Mouse (Mus musculus) neural tube, embryonic 14.5 days (tissue): ENCODE results near the gene Rab26. TPM values are rescaled to one million over a fixed set of nuclear protein-coding genes. Genes with fewer than 3 reads are reported as not detected.
A peak's percentile ranks its signal among the peaks of the same experiment; 100 is the strongest.

Experiments
- ATAC-seq: fragments of 200-750 bp; cut with Nextera tagmentation; 2 replicates; pipeline ENCODE4 v1.8.0; 2017; ENCODE audit warnings: low read depth, mild to moderate bottlenecking, moderate TSS enrichment, moderate library complexity
- H3K27ac ChIP-seq: fragments of 300-500 bp; sonication (generic); 2 replicates; pipeline ENCODE4 v1.5.1; 2014; ENCODE audit warnings: low read depth, mild to moderate bottlenecking, control low read depth, low read length, moderate library complexity, mixed read lengths
- H3K27me3 ChIP-seq: fragments of 300-500 bp; sonication (generic); 2 replicates; pipeline ENCODE4 v1.6.1; 2014; ENCODE audit warnings: low read length; ENCODE audit not compliant: control insufficient read depth, insufficient read depth
- H3K36me3 ChIP-seq: fragments of 300-500 bp; sonication (generic); 2 replicates; pipeline ENCODE4 v1.6.1; 2014; ENCODE audit warnings: low read length, mixed read lengths; ENCODE audit not compliant: control insufficient read depth, insufficient read depth
- H3K4me1 ChIP-seq: fragments of 300-500 bp; sonication (generic); 2 replicates; pipeline ENCODE4 v1.6.1; 2014; ENCODE audit warnings: low read length; ENCODE audit not compliant: control insufficient read depth, insufficient read depth
- H3K4me2 ChIP-seq: fragments of 300-500 bp; sonication (generic); 2 replicates; pipeline ENCODE4 v1.6.1; 2014; ENCODE audit warnings: mild to moderate bottlenecking, low read depth, low read length, control low read depth
- H3K4me3 ChIP-seq: fragments of 300-500 bp; sonication (generic); 2 replicates; pipeline ENCODE4 v1.5.1; 2014; ENCODE audit warnings: low read depth, low read length, control low read depth, mixed read lengths
- H3K9ac ChIP-seq: fragments of 300-500 bp; sonication (generic); replicated peaks from 2 replicates; pipeline ENCODE4 v1.6.1; 2014; ENCODE audit warnings: low read depth, mild to moderate bottlenecking, control low read depth, low read length, mixed read lengths
- H3K9me3 ChIP-seq: fragments of 300-500 bp; sonication (generic); 2 replicates; pipeline ENCODE4 v1.6.1; 2016; ENCODE audit warnings: low read length; ENCODE audit not compliant: control insufficient read depth
- WGBS: fragments of 180-500 bp; shearing (Covaris S2); extraction: QIAGEN DNeasy Blood & Tissue Kit; methylation state at CpG from one replicate; pipeline ENCODE4 v1.1.7; 2014; 5-methylcytosine and 5-hydroxymethylcytosine counted together
- polyA plus RNA-seq: library from polyadenylated mRNA; unstranded; fragments of >200 nt; fragmentation: Nextera tagmentation; extraction: Ambion mirVana; gene quantifications from 2 replicates; pipeline ENCODE4 v1.2.1, GENCODE M21; 2014

Rab26 gene
- polyA plus RNA-seq, 1 experiment from 2014 or later: 5.7 TPM

DNA sequence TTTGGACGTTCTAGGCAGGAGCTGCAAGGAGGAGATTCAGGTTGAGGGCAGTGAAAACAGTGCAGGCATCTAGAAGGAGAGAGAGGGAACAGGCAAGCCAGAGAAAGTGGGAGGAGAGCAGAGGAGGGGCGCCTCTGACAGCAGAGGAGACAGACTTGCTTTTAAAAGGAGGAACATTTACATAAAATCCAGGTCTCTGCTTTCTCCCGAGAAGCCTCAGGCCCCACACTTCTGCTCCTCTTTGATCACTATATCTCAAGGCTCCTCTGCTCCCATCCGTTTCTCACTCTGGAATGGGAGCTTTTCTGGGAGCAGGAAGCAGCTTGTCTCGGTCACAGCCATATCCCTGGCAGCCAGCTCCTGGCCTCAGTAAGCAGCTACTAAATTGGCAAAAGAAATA lies 1.3 kb upstream of the Rab26 start:
- H3K4me3 ChIP-seq: no peak overlapping the region
- H3K9me3 ChIP-seq: no peaks in the 10 kb centered on the region
- 60% methylated on average over 5 of the region's 5 CpGs for WGBS
- no peak overlapping the region for H3K27ac ChIP-seq
- no peak overlapping the region for H3K4me2 ChIP-seq
- H3K4me1 ChIP-seq: peaks cover 3% of the 10 kb centered on the region; the same call in 1 of the 2 replicates
- H3K36me3 ChIP-seq: peaks cover 7% of the 10 kb centered on the region; the same call in 1 of the 2 replicates
- no peak overlapping the region for H3K9ac ChIP-seq
- ATAC-seq: no peak
- no peaks in the 10 kb centered on the region for H3K27me3 ChIP-seq

DNA sequence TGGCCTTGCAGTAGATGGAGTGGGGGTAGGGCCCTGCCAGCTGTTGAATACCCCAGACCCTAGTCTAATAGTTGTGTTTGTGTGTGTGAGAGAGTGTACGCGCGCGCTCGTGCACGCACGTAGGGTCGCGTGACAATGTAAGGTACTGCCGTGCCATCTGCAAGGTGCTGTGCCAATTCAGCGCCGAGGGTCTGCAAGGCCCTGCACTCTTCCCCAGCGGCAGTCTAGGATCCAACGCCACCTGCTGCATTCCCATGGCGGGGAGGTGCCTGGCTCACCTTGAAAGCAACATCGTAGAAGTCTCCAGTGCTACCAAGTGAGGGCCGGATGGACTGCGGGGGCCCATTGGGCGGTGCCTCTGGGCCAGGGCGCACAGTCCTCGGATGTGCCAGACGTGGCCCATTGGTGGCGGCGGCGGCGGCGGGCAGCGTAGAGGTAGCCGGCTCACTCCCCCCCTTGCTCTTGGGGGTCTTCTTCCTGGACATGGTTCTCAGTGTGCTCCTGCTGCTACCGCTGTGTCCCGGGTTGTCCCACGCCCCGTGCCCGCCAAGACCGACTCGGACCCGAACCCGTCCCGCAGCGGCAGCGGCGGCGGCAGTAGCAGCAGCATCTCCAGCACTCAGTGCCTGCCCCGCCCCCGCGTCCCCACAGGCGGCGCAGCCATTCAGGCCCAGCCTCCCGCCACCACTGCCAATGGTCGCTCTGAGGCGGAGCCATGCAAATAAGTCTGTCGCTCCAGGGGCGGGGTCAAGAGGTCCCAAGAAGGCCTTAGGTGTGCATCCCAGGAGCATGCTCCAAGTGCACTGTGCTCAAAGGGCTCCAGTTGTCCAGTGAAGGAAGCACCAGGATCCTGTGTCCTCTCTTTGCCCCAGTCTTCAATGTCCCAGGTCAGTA lies 664 bp downstream of the Rab26 start:
- peak overlapping the region; percentile 26 for H3K4me3 ChIP-seq
- peak overlapping the region; percentile 48 for H3K4me2 ChIP-seq
- 10% methylated on average over 49 of the region's 53 CpGs for WGBS
- H3K4me1 ChIP-seq: peaks cover 20% of the 10 kb centered on the region
- peak overlapping the region; percentile 32; the same call in 1 of the 2 replicates for H3K9ac ChIP-seq
- H3K9me3 ChIP-seq: no peaks in the 10 kb centered on the region
- peak; percentile 26; the same call in 1 of the 2 replicates for ATAC-seq
- no peak overlapping the region for H3K27ac ChIP-seq
- peaks cover 10% of the 10 kb centered on the region; the same call in 1 of the 2 replicates for H3K36me3 ChIP-seq
- H3K27me3 ChIP-seq: no peaks in the 10 kb centered on the region

DNA sequence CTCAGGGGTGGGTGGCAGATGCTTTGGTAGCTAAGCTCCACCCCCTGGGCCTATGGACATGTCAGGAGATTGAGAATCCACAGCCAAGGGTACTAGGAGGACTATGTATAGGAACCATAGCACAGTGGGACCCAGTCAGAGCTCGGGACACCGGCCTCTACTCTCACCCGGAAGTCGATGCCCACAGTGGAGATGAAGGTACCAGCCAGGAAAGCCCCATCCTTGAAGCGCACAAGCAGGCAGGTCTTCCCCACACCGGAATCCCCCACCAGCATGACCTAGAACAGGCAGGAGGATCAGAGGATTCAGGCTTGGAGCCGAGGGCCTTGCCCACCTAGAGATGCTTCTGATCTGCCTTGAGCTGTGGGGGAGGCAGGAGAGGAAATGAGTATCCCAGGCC lies 2.0 kb downstream of the Rab26 start:
- Histone ChIP-seq H3K4me1 (peaks cover 20% of the 10 kb centered on the region), H3K27me3 (no peaks in the 10 kb centered on the region), H3K27ac (no peak overlapping the region), H3K9me3 (no peaks in the 10 kb centered on the region), H3K9ac (no peak overlapping the region), H3K4me2 (no peak overlapping the region), H3K36me3 (peaks cover 10% of the 10 kb centered on the region; the same call in 1 of the 2 replicates), H3K4me3 (no peak overlapping the region)
- no peak for ATAC-seq
- WGBS: 79% methylated on average over 7 of the region's 7 CpGs

DNA sequence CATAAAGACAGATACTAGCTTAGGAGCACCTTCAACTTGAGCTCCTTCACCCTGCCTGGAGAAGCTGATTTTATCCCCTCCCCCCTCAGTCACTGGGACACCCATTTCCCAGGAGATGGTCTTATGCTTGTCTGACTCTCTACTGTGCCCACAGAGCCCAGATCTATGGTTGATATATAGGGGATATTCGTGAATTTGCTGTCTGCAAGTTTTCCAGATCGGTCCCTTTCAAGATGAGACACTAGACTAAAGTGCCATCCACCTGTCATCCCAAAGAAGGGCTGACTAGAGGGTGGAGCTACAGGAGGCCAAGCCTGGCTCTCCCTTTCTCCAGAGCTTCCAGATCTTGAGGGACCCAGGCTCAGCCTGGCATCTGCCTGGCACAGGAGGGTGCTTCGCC lies 2.9 kb downstream of the Rab26 start:
- no peaks in the 10 kb centered on the region for H3K27me3 ChIP-seq
- peaks cover 26% of the 10 kb centered on the region for H3K4me1 ChIP-seq
- no peak overlapping the region; the same call in 1 of the 2 replicates for H3K9ac ChIP-seq
- no peak overlapping the region for H3K4me2 ChIP-seq
- no peak overlapping the region for H3K4me3 ChIP-seq
- no peaks in the 10 kb centered on the region for H3K9me3 ChIP-seq
- H3K36me3 ChIP-seq: peaks cover 10% of the 10 kb centered on the region; the same call in 1 of the 2 replicates
- ATAC-seq: no peak
- WGBS: 75% methylated on average over 3 of the region's 3 CpGs
- H3K27ac ChIP-seq: no peak overlapping the region

DNA sequence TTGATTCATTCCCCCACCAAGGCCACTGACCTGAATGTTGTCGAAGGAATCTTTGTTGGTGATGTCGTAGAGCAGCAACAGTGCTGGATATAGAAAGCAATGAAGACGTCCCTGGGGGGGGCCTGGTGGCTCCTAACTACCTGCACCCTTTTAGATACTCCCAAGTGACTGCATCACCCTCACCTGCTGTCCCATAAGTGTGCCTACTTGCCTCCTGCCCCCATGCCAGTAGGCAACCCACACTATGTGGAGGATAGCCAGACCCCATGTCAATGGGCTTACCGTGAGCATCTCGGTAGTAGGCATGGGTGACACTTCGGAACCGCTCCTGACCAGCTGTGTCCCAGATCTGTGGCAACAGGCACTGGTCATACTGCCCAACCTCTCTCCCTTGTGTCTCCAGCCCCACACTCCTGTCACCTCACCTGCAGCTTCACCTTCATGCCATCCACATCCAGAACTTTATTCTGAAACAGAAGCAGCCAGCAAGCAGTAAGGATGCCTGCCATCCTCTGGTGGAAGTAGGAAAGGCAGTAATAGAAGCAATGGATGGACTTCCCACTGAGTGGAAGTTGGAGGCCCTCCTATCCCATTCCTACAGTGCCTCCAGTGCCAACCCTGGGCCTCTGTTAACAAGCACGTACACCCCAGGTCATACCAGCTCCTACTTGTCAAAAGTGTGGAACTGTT lies 3.5 kb downstream of the Rab26 start:
- peak overlapping the region; percentile 68; the same call in 1 of the 2 replicates for H3K4me3 ChIP-seq
- no peaks in the 10 kb centered on the region for H3K27me3 ChIP-seq
- H3K4me2 ChIP-seq: peak overlapping the region; percentile 94
- ATAC-seq: no peak
- peaks cover 26% of the 10 kb centered on the region for H3K4me1 ChIP-seq
- peak overlapping the region; percentile 72; the same call in 1 of the 2 replicates for H3K9ac ChIP-seq
- WGBS: 29% methylated on average over 8 of the region's 8 CpGs
- peaks cover 10% of the 10 kb centered on the region; the same call in 1 of the 2 replicates for H3K36me3 ChIP-seq
- no peak overlapping the region for H3K27ac ChIP-seq
- H3K9me3 ChIP-seq: no peaks in the 10 kb centered on the region

DNA sequence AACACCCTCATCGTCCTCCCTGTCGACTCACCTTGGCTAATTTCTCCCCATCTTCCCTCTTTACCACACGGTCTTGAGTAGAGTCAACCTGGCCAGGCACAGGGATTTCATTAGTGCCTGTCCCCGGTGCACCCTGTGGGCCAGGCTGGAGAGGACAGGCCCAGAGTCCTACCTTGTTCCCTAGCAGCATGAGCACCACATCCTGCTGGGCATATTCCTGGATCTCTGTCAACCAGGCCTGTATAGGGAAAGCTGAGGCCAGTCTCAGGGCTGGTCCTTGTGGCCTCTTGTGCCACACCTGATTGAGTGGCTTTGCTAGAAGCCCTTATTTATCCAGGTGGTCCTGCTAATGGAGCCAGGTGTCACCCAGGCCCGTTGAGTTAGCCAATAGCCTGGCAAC lies 4.1 kb downstream of the Rab26 start:
- H3K4me1 ChIP-seq: peaks cover 26% of the 10 kb centered on the region
- WGBS: 20% methylated on average over 5 of the region's 5 CpGs
- peak overlapping the region; percentile 68 for H3K4me3 ChIP-seq
- peaks cover 10% of the 10 kb centered on the region; the same call in 1 of the 2 replicates for H3K36me3 ChIP-seq
- H3K27me3 ChIP-seq: no peaks in the 10 kb centered on the region
- ATAC-seq: no peak
- H3K4me2 ChIP-seq: peak overlapping the region; percentile 94
- no peak overlapping the region for H3K27ac ChIP-seq
- peak overlapping the region; percentile 72 for H3K9ac ChIP-seq
- no peaks in the 10 kb centered on the region for H3K9me3 ChIP-seq

DNA sequence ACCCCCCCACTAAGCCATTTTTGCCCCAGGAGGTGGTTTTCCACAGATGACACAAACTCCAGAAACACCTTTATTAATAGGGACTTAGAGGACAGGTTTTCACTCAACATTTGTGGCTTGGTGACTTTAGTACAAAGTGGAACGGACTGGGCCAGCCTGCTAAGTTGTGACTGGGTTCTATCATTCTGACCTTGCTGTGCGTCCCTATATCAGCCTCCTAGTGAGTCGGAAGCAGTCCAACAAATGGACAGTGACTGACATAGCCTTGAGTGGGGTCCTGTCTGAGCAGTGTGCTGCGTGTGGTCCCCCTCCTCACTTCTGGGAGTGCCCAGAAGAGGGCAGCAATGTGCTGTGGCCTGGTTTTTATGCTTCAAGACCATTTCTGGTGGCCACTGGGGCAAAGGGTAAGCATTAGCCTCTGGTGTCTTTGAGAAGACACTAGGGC lies 5.0 kb downstream of the Rab26 start:
- 2% methylated on average over 4 of the region's 4 CpGs for WGBS
- Histone ChIP-seq H3K4me1 (peaks cover 26% of the 10 kb centered on the region), H3K4me3 (peak overlapping the region; percentile 68), H3K27me3 (no peaks in the 10 kb centered on the region), H3K27ac (peak overlapping the region; percentile 10; the same call in 1 of the 2 replicates), H3K36me3 (peaks cover 10% of the 10 kb centered on the region; the same call in 1 of the 2 replicates), H3K9me3 (no peaks in the 10 kb centered on the region), H3K9ac (peak overlapping the region; percentile 72), H3K4me2 (peak overlapping the region; percentile 94)
- ATAC-seq: no peak

DNA sequence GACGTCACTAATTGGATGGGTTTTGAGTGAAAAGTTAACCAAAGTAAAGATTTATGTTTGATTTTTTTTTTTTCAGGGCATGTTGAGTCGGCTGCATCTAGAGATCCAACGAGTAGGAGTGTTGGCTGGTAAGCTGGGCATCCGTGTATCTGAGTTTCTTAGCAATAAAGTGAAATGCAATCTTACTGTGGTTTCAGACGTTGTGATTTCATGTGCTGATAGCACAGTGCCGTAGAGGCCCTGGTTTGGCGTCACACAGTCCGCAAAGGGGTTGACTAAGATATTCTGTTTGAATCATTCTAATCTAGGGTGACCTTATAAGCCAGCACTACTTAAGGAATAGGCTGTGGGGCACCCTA lies 5.5 kb downstream of the Rab26 start:
- Histone ChIP-seq H3K4me3 (peak overlapping the region; percentile 68), H3K36me3 (peaks cover 10% of the 10 kb centered on the region; the same call in 1 of the 2 replicates), H3K27me3 (no peaks in the 10 kb centered on the region), H3K4me1 (peaks cover 26% of the 10 kb centered on the region), H3K27ac (peak overlapping the region; percentile 84), H3K4me2 (peak overlapping the region; percentile 94), H3K9me3 (no peaks in the 10 kb centered on the region), H3K9ac (peak overlapping the region; percentile 72)
- ATAC-seq: no peak
- 0% methylated on average over 8 of the region's 8 CpGs for WGBS
